Mouse (Mus musculus) layer of hippocampus, postnatal 25 days (tissue): ENCODE measurements around the gene Ccdc57. TPM values are rescaled to one million over a fixed set of nuclear protein-coding genes. Genes with fewer than 3 reads are reported as not detected.
A peak's percentile ranks its signal among the peaks of the same experiment; 100 is the strongest.

Experiments used
- DNase-seq, 2 experiments: peaks; one replicate each; pipeline ENCODE4 v3.0.0; 2022; ENCODE audit warnings: mixed read lengths in 2 of 2, low spot score in 1 of 2; ENCODE audit errors: extremely low spot score in 1 of 2
- total RNA-seq, 2 experiments: library from RNA; stranded (reverse); gene quantifications; 2 replicates each; pipeline ENCODE4 v1.2.3; 2021

Ccdc57 gene
- total RNA-seq, 2 experiments from 2014 or later, result 4.8 to 8.0 TPM

- peak; percentile 90 to 98 for DNase-seq
Observed at GRCm38 (mm10) chr11:120823956-120824786, 108.5 kb downstream of the Ccdc57 start, which contains the start of gene Fasn. Fasn (minus strand) TSS chr11:120824547.

DNA sequence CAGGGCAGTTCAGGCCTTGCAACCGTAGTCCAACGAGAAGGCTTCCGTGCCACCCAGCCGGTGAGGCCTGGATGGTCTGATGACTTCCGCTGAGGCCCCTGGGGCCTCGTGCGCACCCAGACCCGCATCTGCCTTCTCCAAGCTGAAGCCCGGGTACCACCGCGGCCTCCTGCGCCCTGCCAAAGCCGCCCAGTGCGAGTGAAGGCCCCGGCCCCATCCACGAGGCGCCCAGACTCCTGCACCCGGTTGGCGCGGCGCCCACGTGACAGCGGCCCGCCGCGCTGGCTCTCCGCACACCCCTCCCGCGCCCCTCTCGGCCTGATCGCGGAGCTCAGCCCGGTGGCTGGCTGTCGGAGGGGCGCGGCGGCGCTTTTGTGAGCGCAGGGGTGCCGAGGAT lies 109.1 kb downstream of the Ccdc57 start:
- no peak for DNase-seq

DNA sequence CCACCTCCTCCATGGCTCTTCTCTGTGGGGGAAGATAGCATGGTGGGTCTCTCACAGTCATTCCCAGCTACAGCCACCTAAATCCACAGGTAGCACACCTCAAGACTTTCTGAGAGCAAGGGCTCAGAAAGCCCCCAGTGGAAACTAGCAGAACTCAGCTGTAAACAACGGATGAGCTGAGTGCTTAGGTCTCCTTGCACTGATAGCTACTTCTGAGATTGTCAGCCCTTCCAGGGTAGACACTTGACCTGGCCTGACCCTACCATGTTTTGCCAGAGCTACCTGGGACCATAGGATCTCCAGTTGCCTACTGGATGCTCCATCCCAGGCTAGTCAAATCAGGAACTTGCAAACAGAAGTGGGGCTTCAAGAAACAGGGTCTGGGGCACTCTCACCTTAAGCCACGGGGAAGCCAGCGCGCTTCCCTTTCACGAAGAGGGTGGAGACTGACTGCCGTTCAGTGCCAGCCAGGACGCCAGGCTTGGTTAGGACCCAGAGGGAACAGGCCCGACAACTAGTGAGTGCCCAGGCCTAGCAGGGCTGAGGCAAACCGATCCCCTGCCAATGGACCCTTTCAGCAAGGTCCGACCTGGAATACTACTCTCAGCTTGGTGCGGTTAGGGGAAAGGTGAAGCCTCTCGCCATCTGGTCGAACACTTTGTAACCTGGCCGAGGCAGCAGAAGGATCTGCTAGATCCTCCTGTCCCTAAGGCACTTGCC lies 109.7 kb downstream of the Ccdc57 start:
- DNase-seq, result no peak

DNA sequence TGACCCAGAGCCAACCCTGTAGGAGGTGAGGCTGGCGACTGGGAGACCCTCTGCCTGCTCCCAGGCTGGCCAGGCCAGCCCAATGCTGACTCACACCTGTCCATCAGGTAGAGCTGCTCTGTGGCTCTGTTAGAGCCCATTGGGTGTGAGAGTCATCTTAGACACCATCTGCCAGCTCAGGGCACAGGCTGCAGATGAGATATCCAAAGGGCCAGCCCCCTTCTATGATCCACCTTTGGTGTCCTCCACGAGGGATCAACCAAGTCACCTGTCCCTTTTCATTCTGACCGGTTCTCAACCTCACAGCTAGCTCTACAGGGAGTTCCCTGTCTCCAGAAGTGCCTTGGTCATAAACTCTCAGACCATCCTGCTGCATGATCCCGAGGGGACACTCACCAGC lies 110.4 kb downstream of the Ccdc57 start:
- DNase-seq, result no peak

DNA sequence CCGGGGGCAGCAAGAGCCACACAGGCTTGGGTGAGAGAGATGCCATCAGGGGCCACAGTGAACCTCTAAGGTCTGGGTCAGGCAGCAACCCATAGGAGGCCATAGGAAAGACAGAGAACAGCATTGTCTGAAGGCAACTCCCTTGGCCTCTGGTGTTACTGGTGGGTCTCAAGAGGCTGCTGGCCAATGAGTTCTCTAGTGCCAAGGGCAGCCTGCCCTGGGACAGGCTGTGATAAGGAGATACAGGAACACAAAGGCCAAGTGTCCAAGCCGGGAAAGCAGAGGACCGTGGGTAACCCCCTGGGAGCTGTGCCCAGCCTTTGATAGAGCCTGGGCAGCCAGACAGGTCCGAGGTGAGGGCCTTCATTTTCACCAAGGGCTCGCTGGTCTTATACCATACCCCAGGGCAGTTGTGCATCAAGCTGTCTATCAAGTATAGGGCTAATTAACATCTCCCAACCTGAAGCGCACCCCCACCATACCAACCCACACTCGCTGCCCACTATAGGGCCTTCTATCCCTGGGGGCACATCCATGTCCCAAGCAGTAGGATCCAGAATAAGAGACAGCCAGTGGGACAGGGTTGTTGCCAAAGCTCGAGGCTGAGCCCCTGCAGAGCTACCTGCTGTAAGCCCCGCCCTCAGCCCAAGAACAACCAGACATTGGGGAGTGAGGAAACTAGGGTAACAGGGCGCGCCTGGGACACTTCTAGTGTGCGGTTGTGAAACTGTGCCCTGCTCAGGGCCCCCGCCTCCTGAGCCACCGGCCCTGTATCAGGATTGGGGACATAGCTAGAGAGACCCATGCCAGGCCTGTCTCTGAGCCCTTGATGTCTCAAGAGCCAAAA lies 111.4 kb downstream of the Ccdc57 start:
- no peak for DNase-seq

DNA sequence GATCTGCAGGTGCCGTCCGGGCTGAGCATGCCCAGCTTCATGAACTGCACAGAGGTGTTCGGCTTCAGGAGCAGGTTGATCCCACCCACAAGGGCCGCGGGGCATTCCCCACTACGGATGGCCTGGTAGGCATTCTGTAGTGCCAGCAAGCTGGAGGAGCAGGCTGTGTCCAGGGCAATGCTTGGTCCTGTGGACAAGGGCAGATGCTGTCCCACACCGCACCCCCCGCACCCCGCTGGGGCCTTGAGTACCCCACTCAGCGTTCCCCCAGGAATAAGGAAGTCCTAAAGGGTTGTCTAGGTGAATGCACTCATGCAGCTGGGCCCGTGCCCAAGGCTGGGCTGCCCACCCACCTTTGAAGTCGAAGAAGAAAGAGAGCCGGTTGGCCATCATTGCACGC lies 112.1 kb downstream of the Ccdc57 start:
- no peak for DNase-seq

DNA sequence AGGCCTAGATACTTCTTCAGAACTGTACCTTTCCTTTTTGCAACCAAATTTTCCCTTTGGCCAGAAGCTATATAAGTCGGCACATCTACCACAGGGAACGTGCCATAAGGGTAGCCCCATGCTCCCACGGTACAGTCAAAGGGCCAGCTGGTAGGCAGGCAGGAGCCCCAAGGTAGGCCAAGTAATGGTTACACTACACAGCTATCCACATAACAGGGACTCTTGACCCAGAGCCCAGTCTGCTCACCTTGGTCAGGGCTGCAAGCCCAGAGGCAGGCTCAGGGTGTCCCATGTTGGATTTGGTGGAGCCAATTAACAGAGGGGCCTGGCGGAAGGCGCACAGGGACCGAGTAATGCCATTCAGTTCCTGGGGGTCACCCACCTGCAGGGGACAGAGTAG lies 113.1 kb downstream of the Ccdc57 start:
- DNase-seq, result no peak

GRCm38 (mm10) chr11:120818251-120818650 lies 114.4 kb downstream of the Ccdc57 start:
- DNase-seq, result no peak

DNA sequence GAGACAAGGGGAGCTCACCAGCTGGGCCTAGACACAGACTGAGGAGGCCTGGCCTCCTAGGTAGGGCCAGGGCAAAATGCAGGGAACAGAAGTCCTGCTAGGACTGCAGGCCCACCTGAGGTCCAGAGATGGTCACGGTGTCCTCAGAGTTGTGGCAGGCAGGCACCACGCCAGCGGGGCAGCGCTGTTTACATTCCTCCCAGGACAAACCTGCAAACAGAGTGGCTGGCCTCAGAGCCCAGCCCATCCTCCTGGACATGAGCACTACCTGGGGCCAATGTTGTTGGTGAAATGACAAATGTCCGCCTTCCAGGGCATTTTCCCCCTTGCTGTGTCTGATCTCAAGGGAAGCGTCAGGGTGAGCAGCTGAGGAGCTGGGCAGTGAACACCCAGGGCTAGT lies 115.3 kb downstream of the Ccdc57 start:
- DNase-seq, result no peak

- peak in 1 of 2 experiments; percentile 15 for DNase-seq
Observed at GRCm38 (mm10) chr11:120812068-120812467, 120.6 kb downstream of the Ccdc57 start.

DNA sequence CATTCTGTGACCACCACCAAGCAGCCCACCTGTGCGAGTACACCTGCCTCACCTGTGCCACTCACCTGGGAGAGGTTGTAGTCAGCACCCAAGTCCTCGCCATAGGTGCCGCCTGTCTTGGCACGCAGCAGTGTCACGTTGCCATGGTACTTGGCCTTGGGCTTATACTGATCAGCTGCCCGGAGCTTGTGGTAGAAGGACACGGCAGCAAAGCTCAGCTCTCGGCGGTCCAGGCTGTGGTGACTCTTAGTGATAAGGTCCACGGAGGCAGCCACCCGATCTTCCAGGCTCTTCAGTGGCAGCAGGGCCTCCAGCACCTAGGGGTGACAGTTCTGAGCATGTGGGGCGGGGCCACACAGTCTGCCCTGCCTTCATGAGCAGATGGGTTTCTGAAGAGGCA lies 124.7 kb downstream of the Ccdc57 start:
- no peak for DNase-seq

GRCm38 (mm10) chr11:120805375-120806298 lies 127.0 kb downstream of the Ccdc57 start:
- no peak for DNase-seq

DNA sequence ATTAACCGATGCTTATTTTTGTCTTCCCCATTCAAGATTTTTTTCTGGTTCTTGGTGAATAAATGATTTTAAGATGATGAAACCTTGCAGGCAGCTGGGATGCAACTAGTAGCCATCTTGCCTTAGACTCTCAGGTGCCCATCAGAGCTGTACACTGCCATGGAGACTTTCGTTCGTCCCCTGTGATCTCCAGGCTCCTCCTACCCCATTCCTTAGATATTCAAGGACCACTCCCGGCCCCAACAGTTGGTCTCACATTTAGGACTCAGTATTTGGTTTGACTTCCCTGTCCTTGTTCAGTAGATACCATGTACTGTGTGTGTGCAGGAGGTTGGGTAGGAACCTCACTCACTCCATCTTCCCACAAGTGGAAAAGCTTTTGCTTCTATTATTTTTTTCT lies 127.9 kb downstream of the Ccdc57 start:
- no peak for DNase-seq

- DNase-seq, result no peak
Observed at GRCm38 (mm10) chr11:120804274-120804673, 128.4 kb downstream of the Ccdc57 start.

GRCm38 (mm10) chr11:120800061-120800904 lies 132.4 kb downstream of the Ccdc57 start:
- peak; percentile 69 to 94 for DNase-seq

- DNase-seq, result no peak
Observed at GRCm38 (mm10) chr11:120799316-120799890, 133.3 kb downstream of the Ccdc57 start.

DNA sequence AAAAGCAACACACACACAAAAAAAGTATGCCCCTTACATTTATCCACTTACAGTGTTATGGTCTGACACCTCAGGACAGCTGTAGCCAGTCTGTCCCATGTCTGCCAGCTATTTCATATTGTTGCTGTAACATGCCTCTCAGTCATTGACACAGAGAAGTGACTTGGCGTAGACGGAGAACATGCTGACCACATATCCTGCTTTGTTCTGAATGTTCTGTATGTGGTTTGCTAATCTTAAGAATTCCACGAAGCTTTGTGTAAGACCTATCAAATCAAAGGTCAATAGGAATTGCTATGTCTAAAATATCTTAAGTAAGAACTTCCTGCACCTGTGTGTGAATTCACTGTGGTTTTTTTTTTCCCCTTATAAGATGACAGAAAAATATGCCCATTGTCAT lies 134.4 kb downstream of the Ccdc57 start:
- no peak for DNase-seq

DNA sequence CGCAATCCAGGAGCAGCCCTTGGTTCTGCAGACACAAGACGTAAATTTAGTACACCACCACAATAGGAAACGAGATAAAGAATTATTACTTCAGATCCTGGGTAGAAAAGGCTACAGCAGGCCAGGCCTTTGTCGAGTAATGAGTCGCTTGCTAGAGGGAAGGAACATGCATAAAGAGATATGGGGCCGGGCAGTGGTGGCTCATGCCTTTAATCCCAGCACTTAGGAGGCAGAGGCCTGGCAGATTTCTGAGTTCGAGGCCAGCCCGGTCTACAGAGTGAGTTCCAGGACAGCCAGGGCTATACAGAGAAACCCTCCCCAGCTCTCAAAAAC lies 136.1 kb downstream of the Ccdc57 start:
- no peak for DNase-seq
